Mouse (Mus musculus) T-helper 2 cell (primary cell): ENCODE measurements around the gene Chst4.
"Not testable (repeated sequence)": the region's sequence is repeated elsewhere in the genome, so short reads cannot be mapped to it uniquely, and the experiment has no call there.

Source experiments
- in situ Hi-C: fragments of 300-600 bp; cut with MboI, MseI; formaldehyde crosslinking; loops from one replicate; pipeline ENCODE4 v1.15.1; 2025; ENCODE audit warnings: high pct_unique_total_duplicates

Chst4 gene

DNA sequence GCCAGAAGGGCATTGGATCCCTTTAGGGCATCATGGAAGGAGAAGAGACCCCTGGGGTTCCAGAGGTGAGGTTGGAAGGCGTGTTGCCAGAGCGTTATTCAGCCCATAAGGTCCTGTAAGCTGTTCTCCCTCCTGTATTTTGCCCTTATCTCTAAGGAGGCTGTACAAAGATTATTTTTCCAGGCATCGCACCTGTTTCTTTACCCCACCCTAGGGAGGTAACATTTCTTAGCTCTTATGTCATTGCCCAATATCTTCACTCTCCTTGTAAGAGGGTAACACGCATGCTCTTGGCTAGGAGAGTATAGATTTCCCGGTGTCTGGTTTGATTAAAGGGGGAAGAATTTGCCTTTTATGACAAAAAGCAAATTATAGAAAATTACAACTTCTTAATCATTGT, at the start of gene Chst4:
Chst4 (minus strand) TSS at position 82 of the 400 bp plus-strand sequence.
- in situ Hi-C loops = no loop called here

DNA sequence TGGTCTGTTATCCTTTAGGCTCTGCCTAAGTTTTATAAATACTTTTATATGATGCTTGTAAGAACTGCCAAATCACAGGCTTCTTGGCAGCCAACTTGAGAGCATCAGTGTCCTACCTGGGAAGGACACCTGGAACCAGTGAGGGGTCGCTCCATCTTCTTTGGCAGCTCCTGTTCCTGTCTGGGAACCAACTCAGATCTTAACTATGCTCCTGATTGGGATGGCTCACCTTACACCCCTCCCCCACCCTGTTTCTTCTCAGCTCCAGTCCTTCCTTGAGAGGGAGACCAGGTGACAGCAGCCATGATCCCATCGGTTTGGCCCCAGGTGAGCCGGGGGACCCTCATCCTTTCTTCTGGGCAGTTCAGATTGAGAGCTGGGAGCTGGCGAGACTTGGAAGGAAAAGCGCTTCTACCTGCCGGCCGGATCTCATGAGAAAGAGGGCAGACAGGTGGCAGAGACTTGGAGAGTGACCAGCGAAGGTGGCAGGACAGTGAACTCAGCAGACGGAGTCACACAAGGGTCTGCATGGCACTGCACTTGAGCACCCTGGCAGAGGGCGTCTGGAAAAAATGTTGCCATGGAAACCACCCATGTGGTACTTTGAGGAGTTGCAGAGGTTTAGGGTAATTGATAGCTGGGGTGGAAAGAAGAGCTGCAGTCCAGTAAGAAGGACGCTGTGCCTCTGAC, 43.0 kb upstream of the Chst4 start:
- in situ Hi-C loops = no loop called here

DNA sequence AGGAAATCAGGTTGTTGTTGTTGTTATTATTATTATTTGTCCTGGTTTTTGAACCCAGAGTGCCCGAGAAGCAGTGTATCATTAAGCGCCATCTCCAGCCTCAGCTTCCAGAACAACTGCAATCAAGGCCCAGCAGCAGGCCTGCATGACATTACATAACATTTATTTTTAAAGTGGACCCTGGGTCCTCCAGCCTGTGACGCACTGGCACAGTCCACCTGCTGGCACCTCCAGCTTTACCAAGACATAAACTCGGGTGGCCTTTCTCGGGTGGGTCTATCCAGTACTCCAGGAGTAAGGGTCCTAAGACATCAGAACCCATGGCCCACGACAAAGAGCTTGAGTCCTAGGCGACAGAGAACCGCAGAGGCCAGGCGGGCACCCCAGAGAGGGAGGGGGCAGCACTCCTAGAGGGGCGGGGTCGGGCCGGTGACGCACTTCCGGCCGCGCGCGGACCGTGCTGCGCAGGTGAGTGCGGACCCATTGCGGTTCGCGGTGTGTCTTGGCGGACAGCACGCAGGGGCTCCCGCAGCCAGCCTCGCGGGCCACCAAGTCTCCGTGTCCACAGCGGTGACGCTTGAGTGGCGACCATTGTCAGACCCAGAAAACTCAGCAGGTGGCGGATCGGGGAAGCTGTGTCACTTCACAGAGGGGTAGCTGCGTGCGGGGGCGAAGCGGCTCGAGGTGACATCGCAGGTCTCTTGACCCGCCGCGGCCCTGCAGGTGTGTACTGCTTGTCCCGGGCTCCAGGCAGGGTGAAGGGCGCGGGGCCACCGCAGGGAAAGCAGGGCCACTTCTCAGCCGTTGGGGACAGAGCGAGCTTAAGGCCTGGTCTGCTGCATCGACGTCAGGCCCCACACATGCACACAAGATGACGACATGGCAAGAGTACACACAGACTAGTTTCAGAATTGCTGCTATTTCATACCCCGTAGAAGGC, 40.0 kb upstream of the Chst4 start, which contains the start of gene Zfp612:
Zfp612 (plus strand) TSS at position 465 of the 940 bp plus-strand sequence.
- in situ Hi-C loops = no loop called here

DNA sequence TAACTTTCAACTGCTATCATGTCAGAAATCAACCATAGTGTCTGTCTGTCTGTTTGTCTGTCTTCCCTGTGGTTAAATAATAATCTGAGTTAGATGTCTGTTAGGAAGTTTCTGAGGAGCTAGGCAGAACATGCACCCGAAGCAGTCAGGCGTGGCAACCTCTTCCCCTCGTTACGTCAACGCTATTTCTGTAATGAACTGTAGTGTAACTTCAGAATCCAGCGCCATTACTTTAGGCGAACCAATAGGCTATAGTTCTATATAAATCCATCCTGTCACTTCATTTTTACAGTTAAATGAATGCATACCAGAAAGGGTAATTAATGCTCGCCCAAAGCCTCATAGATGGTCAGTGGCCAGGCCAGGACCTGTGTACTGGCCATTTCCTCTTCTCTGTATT, 35.0 kb upstream of the Chst4 start:
- in situ Hi-C loops = no loop called here

DNA sequence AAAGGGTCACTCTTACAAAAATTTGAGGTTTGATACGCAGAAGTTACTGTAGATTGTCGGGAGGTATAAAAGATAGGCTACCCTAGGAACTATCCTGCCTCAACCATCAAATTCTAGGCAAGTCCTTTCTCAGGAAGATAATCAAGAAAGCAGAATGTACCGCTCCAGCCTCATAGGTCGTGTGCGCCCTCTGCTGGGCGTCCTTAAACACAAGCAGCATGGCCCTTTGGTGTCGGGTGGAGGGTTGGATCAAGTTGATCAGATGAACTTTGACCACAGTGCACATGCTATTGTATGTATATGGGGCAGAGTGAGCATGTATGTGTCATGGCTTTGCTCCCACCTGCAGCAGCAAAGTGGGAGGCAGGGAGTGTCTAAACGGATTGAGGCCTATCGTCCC, 32.1 kb upstream of the Chst4 start:
- in situ Hi-C loops = no loop called here

DNA sequence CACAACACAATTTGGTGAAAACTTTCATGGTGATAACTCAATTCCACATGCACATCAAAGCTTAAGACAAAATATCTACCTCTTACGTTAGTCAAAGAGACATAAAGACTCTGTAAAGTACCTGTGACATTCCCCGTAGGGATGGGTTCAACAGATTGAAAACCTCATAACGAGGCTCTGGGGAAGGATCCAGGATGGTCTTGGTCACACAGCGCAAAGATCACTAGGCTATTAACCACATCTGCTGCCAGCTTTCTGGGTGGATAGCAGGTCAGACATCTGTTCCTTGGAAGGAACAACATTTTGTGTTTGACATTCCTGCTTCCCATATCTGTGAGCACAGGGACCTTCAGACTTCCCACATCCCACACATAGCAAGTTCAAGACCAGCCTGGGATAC, 30.2 kb upstream of the Chst4 start:
- in situ Hi-C loops = no loop called here

DNA sequence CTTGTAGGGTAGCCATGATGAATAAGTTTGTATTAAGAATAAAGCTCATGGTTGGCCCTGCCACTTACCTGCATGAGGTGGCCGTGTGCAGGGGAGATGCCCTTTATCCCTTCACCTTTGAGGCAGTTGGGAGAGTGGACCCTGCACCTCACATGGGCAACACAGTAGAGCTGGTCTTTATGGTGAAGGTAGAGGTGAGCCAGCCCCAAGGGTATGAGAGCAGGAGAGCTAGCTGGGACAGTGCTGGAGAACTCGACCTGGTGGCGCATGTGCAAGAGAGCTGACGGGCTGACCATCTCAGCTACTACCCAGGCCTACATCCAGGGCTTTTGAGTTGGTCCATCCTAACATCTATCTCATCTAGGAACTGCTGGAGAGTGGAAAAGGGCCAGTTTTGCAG, 26.1 kb upstream of the Chst4 start:
- in situ Hi-C loops = no loop called here

DNA sequence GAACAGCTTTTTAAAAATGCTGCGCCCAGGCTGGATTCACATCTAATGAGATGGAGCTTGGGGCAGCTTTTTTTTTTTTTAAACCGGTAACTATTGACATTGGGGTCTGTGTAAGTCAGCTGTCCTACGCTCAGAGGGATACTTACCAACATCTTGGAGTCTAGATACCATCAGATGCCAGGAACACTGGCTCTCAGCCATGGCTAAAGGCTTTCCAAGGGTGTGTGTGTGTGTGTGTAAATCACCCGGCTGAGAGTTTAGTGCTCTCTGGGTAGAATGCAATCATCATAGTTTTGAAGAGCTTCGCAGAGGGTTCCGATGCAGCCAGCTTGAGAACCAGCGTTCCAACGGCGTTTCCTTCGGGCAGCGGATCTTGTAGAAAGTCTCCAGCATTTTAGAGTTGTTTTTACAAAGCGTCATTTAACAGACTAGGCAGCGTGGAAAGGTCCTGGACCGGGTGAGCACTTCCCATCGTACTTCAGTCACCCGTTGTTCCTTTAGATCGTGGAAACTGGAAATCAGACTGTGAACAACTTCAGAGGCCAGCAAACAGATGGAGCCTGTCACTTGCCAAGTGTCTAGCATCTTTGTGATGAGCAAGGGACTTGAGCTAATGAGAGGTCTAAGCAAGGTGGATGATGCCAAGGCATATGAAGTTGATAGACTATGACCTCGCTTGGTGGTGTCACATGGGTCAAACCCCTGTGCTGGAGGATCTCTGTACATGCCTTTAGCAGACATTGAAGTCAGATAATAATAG, 25.2 kb upstream of the Chst4 start:
- in situ Hi-C loops = no loop called here

DNA sequence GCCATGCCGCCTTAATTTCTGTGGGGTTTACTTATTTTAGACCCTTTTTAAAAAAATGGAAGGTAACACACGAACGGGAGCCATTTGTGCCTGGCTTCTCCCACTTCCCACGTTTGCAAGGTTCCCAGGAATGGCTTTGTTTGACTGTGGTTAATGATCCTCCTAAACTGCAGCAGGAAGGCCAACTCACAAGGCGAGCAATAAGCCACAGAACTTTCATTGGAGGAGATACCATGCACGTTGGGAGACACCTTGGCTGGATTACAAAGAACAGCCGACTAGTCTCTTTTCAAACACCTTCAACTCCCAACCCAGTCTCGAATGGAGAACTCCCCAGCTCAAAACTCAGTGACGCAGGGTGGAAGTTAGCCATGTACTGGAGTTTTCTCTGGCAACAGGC, 24.6 kb upstream of the Chst4 start:
- in situ Hi-C loops = no loop called here

DNA sequence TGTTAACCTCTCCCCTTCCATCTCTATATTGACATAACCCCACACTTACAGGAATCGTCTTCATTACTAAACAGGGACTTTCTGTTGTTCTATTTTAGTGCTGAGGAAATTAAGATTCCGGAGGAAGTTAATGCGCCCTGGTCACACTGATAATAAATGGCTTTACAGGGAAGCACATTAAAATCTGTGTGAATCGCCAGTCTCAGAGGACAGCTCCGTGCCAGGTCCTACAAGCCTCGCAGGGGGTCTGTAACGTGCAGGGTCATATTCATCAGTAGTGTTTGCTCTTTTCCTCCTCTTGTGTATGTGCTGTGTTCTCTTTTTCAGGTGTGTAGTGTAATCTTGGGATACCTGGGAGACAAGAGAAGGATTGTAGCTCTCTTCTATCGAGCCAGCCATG, 18.7 kb upstream of the Chst4 start:
- in situ Hi-C loops = no loop called here

DNA sequence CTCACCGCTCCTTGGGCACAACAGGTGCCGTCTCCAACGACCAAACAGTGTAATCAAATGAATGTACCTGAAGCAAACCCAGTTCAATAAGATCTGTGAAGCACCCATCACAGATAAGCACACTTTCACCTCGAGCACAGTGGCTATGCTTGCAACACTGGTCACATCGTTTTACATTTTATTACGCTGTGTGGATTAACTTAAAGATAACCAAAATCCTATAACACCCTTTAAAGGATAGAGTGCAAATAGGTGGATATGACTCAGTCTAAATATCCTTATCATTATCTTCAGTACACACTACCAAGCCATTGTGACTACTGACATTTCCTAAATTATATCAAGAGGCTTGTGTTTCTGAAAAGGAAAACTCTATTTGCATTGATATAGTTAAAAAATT, 11.7 kb upstream of the Chst4 start:
- in situ Hi-C loops = no loop called here

DNA sequence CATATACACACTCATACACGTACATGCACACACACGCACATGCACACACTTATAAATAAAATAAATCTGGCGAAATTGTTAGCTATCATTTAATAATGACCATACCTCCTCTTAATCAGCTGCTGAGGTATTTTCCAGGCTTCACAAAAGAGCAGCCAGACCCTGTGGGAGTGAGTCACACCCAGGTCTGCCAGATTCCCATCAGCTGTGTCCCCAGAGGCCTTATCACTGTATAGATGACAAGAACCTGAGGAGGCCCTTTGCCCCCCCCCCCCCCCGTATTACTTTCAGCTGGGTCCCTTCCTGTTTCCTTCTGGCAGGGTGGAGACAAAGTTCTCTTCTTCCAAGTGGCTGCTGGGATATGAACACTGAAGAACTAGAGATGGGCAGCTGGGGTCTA, 969 bp upstream of the Chst4 start:
- in situ Hi-C loops = no loop called here

DNA sequence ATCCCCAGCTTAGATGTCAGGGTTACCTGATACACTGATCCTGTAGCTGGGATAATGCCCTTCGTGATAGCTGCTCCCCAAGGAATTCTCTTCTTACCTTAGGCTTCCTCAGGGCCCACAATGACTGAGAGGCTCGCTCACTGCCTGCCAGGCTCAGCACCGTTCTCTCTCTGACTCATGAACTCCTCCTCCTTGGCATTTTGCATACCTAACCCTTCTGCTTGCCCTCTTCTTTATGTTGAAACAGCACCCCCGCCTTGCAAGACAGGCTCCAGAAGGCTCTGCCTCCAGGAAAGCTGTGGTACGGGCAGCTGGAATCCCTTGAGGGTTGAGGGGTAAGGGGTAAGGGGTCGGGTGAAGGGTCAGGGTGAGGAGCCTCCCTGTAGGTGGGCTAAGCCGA, 324 bp downstream of the Chst4 start:
- in situ Hi-C loops = no loop called here

DNA sequence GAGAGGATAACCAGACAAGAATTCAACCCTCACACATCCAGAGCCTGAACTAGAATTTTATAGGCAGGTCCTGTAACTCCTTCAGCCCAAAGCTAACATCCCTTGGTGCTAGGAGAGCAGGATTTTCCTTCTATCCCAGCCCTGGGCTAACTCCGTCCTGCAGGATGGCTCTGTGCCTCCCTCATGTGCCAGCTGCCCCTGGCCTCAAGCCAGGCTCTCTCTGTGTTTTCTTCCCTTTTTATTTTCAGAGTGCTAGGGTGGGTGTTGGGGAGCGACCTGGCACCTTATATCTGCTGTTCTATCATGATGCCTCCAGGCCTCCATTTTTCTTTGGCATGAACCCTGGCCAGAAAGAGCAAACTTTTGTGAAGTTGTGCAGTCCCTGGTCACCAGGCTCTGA, 3.4 kb downstream of the Chst4 start:
- in situ Hi-C loops = no loop called here

DNA sequence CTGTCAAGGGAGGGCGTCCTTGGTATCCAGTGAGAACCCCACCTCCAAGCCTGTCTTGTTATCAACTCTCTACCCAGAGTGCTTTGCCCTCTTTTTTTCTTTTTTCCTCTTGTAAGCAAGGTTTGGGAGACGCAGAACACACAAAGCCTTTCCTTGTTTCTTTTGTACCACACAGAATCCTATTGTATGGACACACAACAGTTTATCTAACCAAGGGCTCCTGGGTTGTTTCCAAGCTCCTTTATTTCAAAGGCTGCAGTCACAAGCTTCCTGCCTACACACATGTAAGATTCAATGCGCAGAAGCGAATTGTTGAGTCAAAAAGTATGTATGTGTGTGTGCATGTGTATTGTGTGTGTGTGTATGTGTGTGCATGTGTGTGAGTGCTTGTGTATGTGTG, 5.2 kb downstream of the Chst4 start:
- in situ Hi-C loops = no loop called here

DNA sequence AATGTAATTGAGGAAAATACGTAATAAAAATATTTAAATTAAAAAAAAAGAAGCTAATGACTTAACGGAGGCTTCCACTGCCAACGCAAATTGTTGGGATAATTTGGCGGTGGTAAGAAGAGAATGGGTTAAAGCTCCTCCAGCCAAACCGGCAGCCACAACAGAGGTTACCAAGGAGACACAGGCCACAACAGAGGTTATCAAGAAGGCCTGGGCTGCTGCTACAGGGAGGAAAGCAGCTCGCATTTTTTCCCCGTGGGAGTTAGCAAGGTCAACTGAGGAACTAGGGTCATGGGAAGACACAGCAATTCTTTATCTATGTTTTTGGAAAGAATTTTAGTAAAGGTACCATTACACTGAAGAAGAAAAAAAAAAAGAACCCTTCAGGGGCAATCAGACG, 5.8 kb downstream of the Chst4 start:
- in situ Hi-C loops = not testable (repeated sequence)

DNA sequence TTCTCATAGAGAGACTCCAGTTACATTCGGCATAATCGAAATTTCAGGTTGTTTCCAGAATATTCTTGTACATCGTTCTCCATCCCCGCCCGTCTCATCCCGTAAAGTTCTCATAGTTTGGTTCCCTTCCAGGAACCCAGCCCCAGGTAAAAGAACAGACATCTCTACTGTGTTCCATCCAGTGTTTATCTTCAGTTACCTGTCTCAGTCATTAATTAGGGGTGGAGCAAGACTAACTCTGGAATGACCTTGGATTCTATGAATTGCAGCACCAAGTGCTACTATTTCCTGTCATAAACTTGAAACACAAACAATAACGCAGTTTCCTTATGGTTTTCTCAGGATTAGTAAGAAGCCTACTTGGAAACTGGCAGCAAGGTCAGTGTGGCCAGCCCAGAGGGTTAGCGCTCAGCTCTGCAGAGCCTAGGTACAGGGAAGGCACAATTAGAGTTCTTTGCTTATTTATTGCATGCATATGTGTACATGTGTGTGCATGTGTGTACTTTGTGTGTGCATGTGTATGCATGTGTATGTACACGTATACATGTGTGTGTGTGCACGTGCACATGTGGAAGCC, 16.7 kb downstream of the Chst4 start:
- in situ Hi-C loops = no loop called here

DNA sequence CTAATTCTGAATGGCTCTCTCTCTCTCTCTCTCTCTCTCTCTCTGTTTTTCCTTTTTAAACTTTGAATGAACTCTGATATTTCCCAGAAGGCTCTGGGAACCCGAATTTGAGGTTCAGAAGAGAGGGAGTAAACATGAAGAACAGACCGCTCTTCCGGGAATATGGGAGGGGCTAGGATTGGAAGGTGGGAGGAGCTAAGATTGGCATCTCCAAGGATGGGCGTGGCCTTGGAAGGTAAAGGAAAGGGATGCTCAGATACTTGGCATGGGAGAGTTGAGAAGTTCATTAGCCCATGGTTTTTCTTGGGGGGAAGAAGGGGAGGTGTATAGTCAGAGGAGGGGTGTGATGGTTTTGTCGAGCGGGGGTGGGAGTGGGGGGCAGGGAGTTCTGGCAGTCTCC, 17.5 kb downstream of the Chst4 start:
- in situ Hi-C loops = no loop called here

DNA sequence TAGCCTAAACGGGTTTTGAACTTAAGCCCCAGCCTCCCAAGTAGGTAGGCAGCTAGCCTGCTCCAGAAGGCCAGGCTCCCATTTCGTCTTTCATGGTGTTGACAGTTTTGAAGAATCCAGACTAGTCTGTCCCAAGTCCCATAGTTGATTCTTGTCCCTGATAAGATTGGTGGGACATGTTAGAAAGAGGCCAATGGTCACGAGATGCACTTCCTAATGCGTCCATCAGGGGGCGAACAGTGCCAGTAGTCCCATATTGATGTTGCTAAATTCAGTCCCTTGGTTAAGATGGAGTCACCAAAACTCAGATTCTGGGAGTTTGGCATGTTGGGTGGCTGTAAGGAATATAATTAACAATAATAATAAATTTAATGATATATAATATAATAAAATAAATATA, 28.7 kb downstream of the Chst4 start:
- in situ Hi-C loops = no loop called here

DNA sequence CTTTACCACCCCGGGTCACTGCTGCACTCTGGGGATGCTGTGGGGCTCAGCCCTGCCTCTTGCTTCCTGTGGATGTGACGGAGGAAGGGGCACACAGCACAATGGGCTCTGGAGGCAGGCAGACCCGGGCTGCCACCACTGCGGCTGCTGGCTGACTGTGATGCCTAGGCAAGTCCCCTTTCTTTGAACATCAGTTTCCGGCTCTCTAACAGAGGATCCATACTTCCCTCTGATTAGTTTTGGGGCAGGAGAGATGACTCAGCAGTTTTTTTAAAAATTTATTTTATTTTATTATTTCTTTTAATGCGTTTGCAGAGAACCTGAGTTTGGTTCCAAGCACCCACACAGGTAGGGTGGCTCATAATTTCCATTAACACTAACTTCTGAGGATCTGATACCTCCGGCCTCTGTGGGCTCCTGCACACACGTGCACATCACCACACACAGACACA, 30.5 kb downstream of the Chst4 start:
- in situ Hi-C loops = no loop called here

DNA sequence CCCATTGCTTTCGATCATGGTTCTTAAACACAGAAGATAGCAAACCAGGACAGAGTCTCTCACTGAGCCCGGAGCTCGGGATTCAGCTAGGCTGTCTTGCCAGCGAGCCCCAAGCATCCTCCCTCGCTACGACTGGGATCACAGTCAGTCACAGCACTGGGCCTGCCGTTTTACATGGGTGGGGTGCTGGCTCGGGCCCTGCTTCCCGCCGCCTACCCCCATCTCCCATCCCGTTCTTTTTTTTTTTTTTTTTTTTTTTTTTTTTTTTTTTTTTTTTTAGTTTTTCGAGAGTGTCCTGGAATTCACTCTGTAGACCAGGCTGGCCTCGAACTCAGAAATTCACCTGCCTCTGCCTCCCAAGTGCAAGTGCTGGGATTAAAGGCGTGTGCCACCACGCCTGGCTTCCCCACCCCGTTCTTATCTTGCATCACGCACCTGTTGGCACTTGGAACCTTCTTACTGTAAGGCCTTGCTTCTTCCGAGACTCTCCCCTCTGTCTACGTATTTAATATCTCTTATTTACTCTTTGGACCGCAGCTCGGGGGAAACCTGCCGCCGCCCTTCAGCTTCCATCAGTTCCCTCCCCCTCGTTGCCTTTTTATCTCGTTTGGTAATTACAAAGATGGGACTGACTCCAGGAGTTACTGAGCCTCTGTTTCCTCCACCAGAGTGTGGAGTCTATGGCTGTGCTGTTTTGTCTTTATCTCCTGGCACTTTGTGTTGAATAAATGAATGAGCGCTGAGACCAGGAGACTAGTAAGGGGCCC, 31.1 kb downstream of the Chst4 start:
- in situ Hi-C loops = no loop called here
